Mouse (Mus musculus): ENCODE measurements around the gene Bola2.
"Not testable (repeated sequence)": the region's sequence is repeated elsewhere in the genome, so short reads cannot be mapped to it uniquely, and the experiment has no call there.

- not testable (repeated sequence) for TF ChIP-seq POLR2A (IDR thresholded peaks at IDR 0.05; ENCODE audit: borderline replicate concordance, insufficient read depth, low read length); CTCF (IDR thresholded peaks at IDR 0.05; ENCODE audit: borderline replicate concordance, insufficient read depth, low read depth, low read length)
These were observed 7.0 kb upstream of the Bola2 start for GRCm38 (mm10) chr7:126688156-126688555.

Measured in cerebellum, adult 2 months (tissue).